Mouse (Mus musculus): Measurements from ENCODE around the gene Gm27029. TPM values are rescaled to one million over a fixed set of nuclear protein-coding genes. Genes with fewer than 3 reads are reported as not detected.

Gene Gm27029
- polyA plus RNA-seq (2012; fragmentation: generic; extraction: Trizol) = 10 to 100 TPM in 1 of 2 experiments, 1 to 10 TPM in 1; 6.0 to 10.4 TPM

GRCm38 (mm10) chr11:101424105-101424851, at the start of gene Gm27029:
Gene Gm27029, minus strand, starts transcription at chr11:101424796.

GRCm38 (mm10) chr11:101465869-101466551, 41.4 kb upstream of the Gm27029 start, which contains the start of gene Vat1:
Gene Vat1, minus strand, starts transcription at chr11:101466230.

GRCm38 (mm10) chr11:101464211-101465100, 39.9 kb upstream of the Gm27029 start, which contains the start of gene Rnd2:
Gene Rnd2, plus strand, starts transcription at chr11:101464999.

GRCm38 (mm10) chr11:101448274-101448746, 23.7 kb upstream of the Gm27029 start, which contains the start of gene Ifi35:
Gene Ifi35, plus strand, starts transcription at chr11:101448407.

GRCm38 (mm10) chr11:101442127-101442693, 17.6 kb upstream of the Gm27029 start, which contains the start of gene Rpl27:
Gene Rpl27, plus strand, starts transcription at chr11:101442298.

GRCm38 (mm10) chr11:101424925-101425813, 573 bp upstream of the Gm27029 start, which contains the start of the genes Rundc1 and Ptges3l:
Gene Rundc1, plus strand, starts transcription at chr11:101425085.
Gene Ptges3l, minus strand, starts transcription at chr11:101425333.

GRCm38 (mm10) chr11:101417101-101417855, 7.3 kb downstream of the Gm27029 start, which contains the start of gene Aarsd1:
Gene Aarsd1, minus strand, starts transcription at chr11:101417615.

GRCm38 (mm10) chr11:101367326-101367935, 57.2 kb downstream of the Gm27029 start, which contains the start of gene G6pc:
Gene G6pc, plus strand, starts transcription at chr11:101367561.

Other genes with a start within 250 kb of the Gm27029 start
- 1 to 10 TPM in 1 of 2 experiments, under 1 TPM in 1; 0.15 to 1.9 TPM for gene Ccr10, start 249.4 kb downstream of the Gm27029 start, polyA plus RNA-seq (2012; fragmentation: generic; extraction: Trizol)
- 10 to 100 TPM in 1 of 2 experiments, 1 to 10 TPM in 1; 2.5 to 59.5 TPM for gene Ezh1, start 198.3 kb downstream of the Gm27029 start, polyA plus RNA-seq (2012; fragmentation: generic; extraction: Trizol)
- 10 to 100 TPM in 1 of 2 experiments, under 1 TPM in 1; 0.06 to 11.4 TPM for gene Ramp2, start 178.8 kb downstream of the Gm27029 start, polyA plus RNA-seq (2012; fragmentation: generic; extraction: Trizol)
- gene Vps25, start 171.1 kb downstream of the Gm27029 start, polyA plus RNA-seq (2012; fragmentation: generic; extraction: Trizol) = 100 to 1,000 TPM; 160 to 255 TPM
- 10 to 100 TPM in 1 of 2 experiments, under 1 TPM in 1; 0.75 to 15.8 TPM for gene Wnk4, start 164.2 kb downstream of the Gm27029 start, polyA plus RNA-seq (2012; fragmentation: generic; extraction: Trizol)
- gene Cntd1, start 145.8 kb downstream of the Gm27029 start, polyA plus RNA-seq (2012; fragmentation: generic; extraction: Trizol) = under 1 TPM in 1 of 2 experiments, not detected in 1; 0.31 TPM
- gene Coa3, start 145.7 kb downstream of the Gm27029 start, polyA plus RNA-seq (2012; fragmentation: generic; extraction: Trizol) = 100 to 1,000 TPM; 129 to 135 TPM
- 100 to 1,000 TPM in 1 of 2 experiments, 10 to 100 TPM in 1; 26.7 to 146 TPM for gene Becn1, start 122.5 kb downstream of the Gm27029 start, polyA plus RNA-seq (2012; fragmentation: generic; extraction: Trizol)
- 10 to 100 TPM; 40.8 to 46.7 TPM for gene Psme3, start 108.6 kb downstream of the Gm27029 start, polyA plus RNA-seq (2012; fragmentation: generic; extraction: Trizol)
- 1 to 10 TPM in 1 of 2 experiments, under 1 TPM in 1; 0.28 to 2.7 TPM for gene Aoc2, start 99.7 kb downstream of the Gm27029 start, polyA plus RNA-seq (2012; fragmentation: generic; extraction: Trizol)
- 10 to 100 TPM in 1 of 2 experiments, under 1 TPM in 1; 0.39 to 37.3 TPM for gene Aoc3, start 94.2 kb downstream of the Gm27029 start, polyA plus RNA-seq (2012; fragmentation: generic; extraction: Trizol)
- gene G6pc, start 57.2 kb downstream of the Gm27029 start, polyA plus RNA-seq (2012; fragmentation: generic; extraction: Trizol) = not detected
- gene Aarsd1, start 7.2 kb downstream of the Gm27029 start, polyA plus RNA-seq (2012; fragmentation: generic; extraction: Trizol) = 100 to 1,000 TPM in 1 of 2 experiments, 10 to 100 TPM in 1; 55.6 to 118 TPM
- gene Rundc1, start 289 bp upstream of the Gm27029 start, polyA plus RNA-seq (2012; fragmentation: generic; extraction: Trizol) = 10 to 100 TPM in 1 of 2 experiments, 1 to 10 TPM in 1; 7.1 to 24.8 TPM
- 10 to 100 TPM in 1 of 2 experiments, 1 to 10 TPM in 1; 8.2 to 25.9 TPM for gene Ptges3l, start 537 bp upstream of the Gm27029 start, polyA plus RNA-seq (2012; fragmentation: generic; extraction: Trizol)
- gene Rpl27, start 17.5 kb upstream of the Gm27029 start, polyA plus RNA-seq (2012; fragmentation: generic; extraction: Trizol) = 1,000 to 10,000 TPM; 3,424 to 4,212 TPM
- gene Ifi35, start 23.6 kb upstream of the Gm27029 start, polyA plus RNA-seq (2012; fragmentation: generic; extraction: Trizol) = 10 to 100 TPM; 38.1 to 78.1 TPM
- gene Rnd2, start 40.2 kb upstream of the Gm27029 start, polyA plus RNA-seq (2012; fragmentation: generic; extraction: Trizol) = 10 to 100 TPM; 41.4 to 62.3 TPM
- gene Vat1, start 41.4 kb upstream of the Gm27029 start, polyA plus RNA-seq (2012; fragmentation: generic; extraction: Trizol) = 100 to 1,000 TPM; 270 to 433 TPM
- 1 to 10 TPM in 1 of 2 experiments, under 1 TPM in 1; 0.53 to 2.7 TPM for gene Brca1, start 127.2 kb upstream of the Gm27029 start, polyA plus RNA-seq (2012; fragmentation: generic; extraction: Trizol)
- 10 to 100 TPM in 1 of 2 experiments, 1 to 10 TPM in 1; 3.3 to 49.8 TPM for gene Nbr1, start 127.4 kb upstream of the Gm27029 start, polyA plus RNA-seq (2012; fragmentation: generic; extraction: Trizol)
- gene Tmem106a, start 157.4 kb upstream of the Gm27029 start, polyA plus RNA-seq (2012; fragmentation: generic; extraction: Trizol) = 10 to 100 TPM in 1 of 2 experiments, 1 to 10 TPM in 1; 4.5 to 21.6 TPM
- not detected for gene Gm11634, start 174.5 kb upstream of the Gm27029 start, polyA plus RNA-seq (2012; fragmentation: generic; extraction: Trizol)
- gene Rdm1, start 202.4 kb upstream of the Gm27029 start, polyA plus RNA-seq (2012; fragmentation: generic; extraction: Trizol) = 10 to 100 TPM; 25.2 to 58.0 TPM
- 1 to 10 TPM; 1.4 to 1.5 TPM for gene Arl4d, start 240.7 kb upstream of the Gm27029 start, polyA plus RNA-seq (2012; fragmentation: generic; extraction: Trizol)

Measured in C3H10T1/2 (cell line).